Mouse (Mus musculus) MEL (cell line): ENCODE results near the gene Zfand3. TPM values are rescaled to one million over a fixed set of nuclear protein-coding genes. Genes with fewer than 3 reads are reported as not detected.

ENCODE experiments used
- DNase-seq: peaks from one replicate; pipeline ENCODE4 v3.0.0; 2011; ENCODE audit warnings: low read depth, low spot score
- H3K27ac ChIP-seq: 2 replicates; pipeline ENCODE4 v1.5.1; 2012; ENCODE audit warnings: low read depth, mild to moderate bottlenecking, control low read depth, low read length, moderate library complexity; ENCODE audit not compliant: control insufficient read depth
- H3K27me3 ChIP-seq, 2 experiments: fragments of 150-350 bp in 1 of 2; sonication (generic) in 1 of 2; 2 replicates each; pipeline ENCODE4 v1.6.1; 2012; ENCODE audit warnings: low read length in 2 of 2, mild to moderate bottlenecking in 2 of 2, improper control_type of control experiment in 1 of 2, moderate library complexity in 1 of 2; ENCODE audit not compliant: insufficient read depth in 2 of 2, control insufficient read depth in 1 of 2
- H3K36me3 ChIP-seq, 2 experiments: 2 replicates each; pipeline ENCODE4 v1.6.1; 2012 to 2014; ENCODE audit warnings: low read length in 2 of 2, improper control_type of control experiment in 1 of 2, inconsistent platforms in 1 of 2, mild to moderate bottlenecking in 1 of 2; ENCODE audit not compliant: insufficient read depth in 2 of 2, control insufficient read depth in 1 of 2
- H3K4me1 ChIP-seq, 2 experiments: fragments of 150-350 bp in 1 of 2; sonication (generic) in 1 of 2; 2 replicates each; pipeline ENCODE4 v1.6.1; 2012; ENCODE audit warnings: low read length in 2 of 2, improper control_type of control experiment in 1 of 2, mild to moderate bottlenecking in 1 of 2; ENCODE audit not compliant: insufficient read depth in 2 of 2, control insufficient read depth in 1 of 2
- H3K4me3 ChIP-seq, 2 experiments: fragments of 150-350 bp in 1 of 2; sonication (generic) in 1 of 2; 2 replicates each; pipeline ENCODE4 v1.5.1; 2012; ENCODE audit warnings: low read depth in 2 of 2, low read length in 2 of 2, mild to moderate bottlenecking in 2 of 2, moderate library complexity in 2 of 2, control low read depth in 1 of 2, improper control_type of control experiment in 1 of 2; ENCODE audit not compliant: control insufficient read depth in 1 of 2, insufficient read depth in 1 of 2
- H3K79me2 ChIP-seq: 2 replicates; pipeline ENCODE4 v1.6.1; 2012; ENCODE audit warnings: mild to moderate bottlenecking, low read length, moderate library complexity; ENCODE audit not compliant: control insufficient read depth, poor library complexity, insufficient read depth
- H3K9ac ChIP-seq: 2 replicates; pipeline ENCODE4 v1.6.1; 2012; ENCODE audit warnings: low read depth, mild to moderate bottlenecking, control low read depth, low read length, moderate library complexity; ENCODE audit not compliant: control insufficient read depth, poor library complexity, severe bottlenecking
- H3K9me3 ChIP-seq: fragments of 150-350 bp; sonication (generic); replicated peaks from 2 replicates; pipeline ENCODE4 v1.6.1; 2012; ENCODE audit warnings: mild to moderate bottlenecking, low read length, improper control_type of control experiment, moderate library complexity; ENCODE audit not compliant: insufficient read depth
- CHD1 ChIP-seq: IDR thresholded peaks from 2 replicates; pipeline ENCODE4 v1.6.1; 2012; ENCODE audit warnings: low read depth, mild to moderate bottlenecking, inconsistent platforms, low read length, improper control_type of control experiment
- CTCF ChIP-seq, 3 experiments: IDR thresholded peaks in 2 of 3; conservative IDR thresholded peaks in 1 of 3; 2 replicates each; pipeline ENCODE4 v1.5.1; 2011 to 2012; ENCODE audit warnings: low read length in 3 of 3, low read depth in 2 of 3, mild to moderate bottlenecking in 2 of 3, improper control_type of control experiment in 1 of 3, inconsistent platforms in 1 of 3, mixed read lengths in 1 of 3, moderate library complexity in 1 of 3; ENCODE audit not compliant: control insufficient read depth in 1 of 3, insufficient read depth in 1 of 3, poor library complexity in 1 of 3, severe bottlenecking in 1 of 3
- EP300 ChIP-seq, 2 experiments: IDR thresholded peaks; 2 replicates each; pipeline ENCODE4 v1.6.1; 2011; ENCODE audit warnings: improper control_type of control experiment in 2 of 2, low read length in 2 of 2, low read depth in 1 of 2, mild to moderate bottlenecking in 1 of 2
- ETS1 ChIP-seq: IDR thresholded peaks from 2 replicates; pipeline ENCODE4 v1.6.1; 2012; ENCODE audit warnings: low read depth, mild to moderate bottlenecking, inconsistent platforms, low read length, improper control_type of control experiment, moderate library complexity
- GABPA ChIP-seq: IDR thresholded peaks from 2 replicates; pipeline ENCODE4 v1.6.1; 2012; ENCODE audit warnings: low read depth, mild to moderate bottlenecking, inconsistent platforms, low read length, improper control_type of control experiment, moderate library complexity
- GATA1 ChIP-seq: IDR thresholded peaks from 2 replicates; pipeline ENCODE4 v1.6.1; 2011; ENCODE audit warnings: low read depth, low read length, improper control_type of control experiment
- HCFC1 ChIP-seq: IDR thresholded peaks from 2 replicates; pipeline ENCODE4 v1.6.1; 2012; ENCODE audit warnings: low read depth, mild to moderate bottlenecking, inconsistent platforms, low read length, improper control_type of control experiment, moderate library complexity
- JUND ChIP-seq: IDR thresholded peaks from 2 replicates; pipeline ENCODE4 v1.6.1; 2011; ENCODE audit warnings: low read depth, mild to moderate bottlenecking, improper control_type of control experiment, low read length
- KAT2A ChIP-seq: conservative IDR thresholded peaks from 2 replicates; pipeline ENCODE4 v1.6.1; 2012; ENCODE audit warnings: low read depth, low read length, improper control_type of control experiment, inconsistent platforms
- MAX ChIP-seq: IDR thresholded peaks from 2 replicates; pipeline ENCODE4 v1.6.1; 2011; ENCODE audit warnings: low read length, improper control_type of control experiment
- MAZ ChIP-seq: IDR thresholded peaks from 2 replicates; pipeline ENCODE4 v1.6.1; 2012; ENCODE audit warnings: low read depth, mild to moderate bottlenecking, inconsistent platforms, low read length, improper control_type of control experiment
- MEF2A ChIP-seq: IDR thresholded peaks from 2 replicates; pipeline ENCODE4 v1.6.1; 2014; ENCODE audit warnings: low read depth, mild to moderate bottlenecking, inconsistent platforms, low read length, improper control_type of control experiment; ENCODE audit not compliant: poor library complexity, insufficient replicate concordance, severe bottlenecking; ENCODE audit errors: extremely low read depth
- NRF1 ChIP-seq: IDR thresholded peaks from 2 replicates; pipeline ENCODE4 v1.6.1; 2014; ENCODE audit warnings: low read depth, mild to moderate bottlenecking, inconsistent platforms, low read length, improper control_type of control experiment, moderate library complexity; ENCODE audit not compliant: poor library complexity, insufficient read depth, severe bottlenecking
- POLR2AphosphoS2 ChIP-seq: IDR thresholded peaks from 2 replicates; pipeline ENCODE4 v1.6.1; 2011; ENCODE audit warnings: low read length, improper control_type of control experiment
- POLR2AphosphoS5 ChIP-seq: IDR thresholded peaks from 2 replicates; pipeline ENCODE4 v1.6.1; 2012; ENCODE audit warnings: low read depth, borderline replicate concordance, mild to moderate bottlenecking, inconsistent platforms, low read length, moderate library complexity, mixed read lengths
- RCOR1 ChIP-seq: IDR thresholded peaks from 2 replicates; pipeline ENCODE4 v1.6.1; 2012; ENCODE audit warnings: low read depth, mild to moderate bottlenecking, inconsistent platforms, low read length, improper control_type of control experiment
- SIN3A ChIP-seq: IDR thresholded peaks from 2 replicates; pipeline ENCODE4 v1.6.1; 2012; ENCODE audit warnings: low read length, improper control_type of control experiment, inconsistent platforms
- TAL1 ChIP-seq: IDR thresholded peaks from 2 replicates; pipeline ENCODE4 v1.6.1; 2012; ENCODE audit warnings: mild to moderate bottlenecking, inconsistent platforms, low read length, moderate library complexity, mixed read lengths
- TCF12 ChIP-seq: IDR thresholded peaks from 2 replicates; pipeline ENCODE4 v1.6.1; 2014; ENCODE audit warnings: low read depth, mild to moderate bottlenecking, inconsistent platforms, low read length, improper control_type of control experiment, moderate library complexity
- USF1 ChIP-seq: IDR thresholded peaks from 2 replicates; pipeline ENCODE4 v1.6.1; 2014; ENCODE audit warnings: low read depth, mild to moderate bottlenecking, inconsistent platforms, low read length, improper control_type of control experiment, moderate library complexity
- USF2 ChIP-seq, 2 experiments: IDR thresholded peaks; 2 replicates each; pipeline ENCODE4 v1.6.1; 2011 to 2012; ENCODE audit warnings: improper control_type of control experiment in 2 of 2, low read length in 2 of 2, borderline replicate concordance in 1 of 2, inconsistent platforms in 1 of 2, low read depth in 1 of 2, mild to moderate bottlenecking in 1 of 2; ENCODE audit not compliant: insufficient read depth in 1 of 2
- ZKSCAN1 ChIP-seq: IDR thresholded peaks from 2 replicates; pipeline ENCODE4 v1.6.1; 2012; ENCODE audit warnings: low read depth, mild to moderate bottlenecking, inconsistent platforms, low read length, improper control_type of control experiment, moderate library complexity
- ZMIZ1 ChIP-seq: IDR thresholded peaks from 2 replicates; pipeline ENCODE4 v1.6.1; 2012; ENCODE audit warnings: low read depth, mild to moderate bottlenecking, inconsistent platforms, low read length, improper control_type of control experiment, moderate library complexity
- ZNF384 ChIP-seq: IDR thresholded peaks from 2 replicates; pipeline ENCODE4 v1.6.1; 2012; ENCODE audit warnings: low read depth, mild to moderate bottlenecking, inconsistent platforms, low read length, improper control_type of control experiment
- polyA plus RNA-seq, 2 experiments: library from polyadenylated mRNA; stranded (reverse) in 1 of 2; unstranded in 1 of 2; fragments of >175 nt in 1 of 2; fragments of >200 nt in 1 of 2; gene quantifications; 2 replicates each; pipeline versions ENCODE4 v1.2.1 to v1.2.4; 2012; ENCODE audit warnings: low replicate concordance in 2 of 2, low read depth in 1 of 2; ENCODE audit not compliant: insufficient read length in 2 of 2, insufficient read depth in 1 of 2, missing spikeins in 1 of 2
- total RNA-seq: library from RNA; depleted of rRNA; stranded (reverse); fragments of 300-350 nt; gene quantifications from 2 replicates; pipeline ENCODE4 v1.2.3, GENCODE M21; 2012

The Zfand3 gene
- total and polyA plus RNA-seq, 3 experiments: 28.3 to 48.8 TPM; not detected in 1

- Histone ChIP-seq H3K36me3 (peaks cover 0 to 1% of the 10 kb centered on the region in 2 experiments; a peak in 1 of 4 replicates), H3K79me2 (no peaks in the 10 kb centered on the region), H3K27ac (no peak overlapping the region), H3K9ac (no peak overlapping the region), H3K4me1 (no peaks in the 10 kb centered on the region), H3K4me3 (no peak overlapping the region), H3K27me3 (no peaks in the 10 kb centered on the region), H3K9me3 (no peaks in the 10 kb centered on the region)
- DNase-seq: no peak
- TF ChIP-seq MAZ (no peak), MEF2A (no peak), USF1 (no peak), RCOR1 (no peak), JUND (no peak), POLR2AphosphoS5 (no peak), CHD1 (no peak), ZNF384 (no peak), HCFC1 (no peak), KAT2A (no peak), NRF1 (no peak), USF2 (IDR thresholded peaks at IDR 0.05; ENCODE audit: borderline replicate concordance in 1 of 2, insufficient read depth in 1 of 2, low read depth in 1 of 2, low read length in 2 of 2) (no peak), POLR2AphosphoS2 (no peak), CTCF (IDR thresholded peaks at IDR 0.05 in 2 of 3, conservative IDR thresholded peaks at IDR 0.05 in 1 of 3; ENCODE audit: control insufficient read depth in 1 of 3, insufficient read depth in 1 of 3, low read depth in 2 of 3, low read length in 3 of 3, poor library complexity in 1 of 3, severe bottlenecking in 1 of 3) (no peak), GABPA (no peak), TAL1 (no peak), ZMIZ1 (no peak), EP300 (IDR thresholded peaks at IDR 0.05; ENCODE audit: low read depth in 1 of 2, low read length in 2 of 2) (no peak)
Measured at GRCm38 (mm10) chr17:30193615-30194014, 189.1 kb downstream of the Zfand3 start.

GRCm38 (mm10) chr17:30194091-30194490 lies 189.6 kb downstream of the Zfand3 start:
- no peak overlapping the region for H3K9ac ChIP-seq
- no peak overlapping the region for H3K27ac ChIP-seq
- no peaks in the 10 kb centered on the region for H3K27me3 ChIP-seq
- no peaks in the 10 kb centered on the region for H3K79me2 ChIP-seq
- no peaks in the 10 kb centered on the region for H3K9me3 ChIP-seq
- no peak for TF ChIP-seq POLR2AphosphoS5
- TF ChIP-seq MEF2A: no peak
- no peak for TF ChIP-seq ZKSCAN1
- TF ChIP-seq USF1: no peak
- TF ChIP-seq ETS1: no peak
- no peak for TF ChIP-seq CHD1
- TF ChIP-seq EP300 (IDR thresholded peaks at IDR 0.05; ENCODE audit: low read depth in 1 of 2, low read length in 2 of 2): no peak
- no peak for TF ChIP-seq TCF12
- no peak for TF ChIP-seq GABPA
- TF ChIP-seq GATA1: no peak
- no peak for TF ChIP-seq MAX
- TF ChIP-seq SIN3A: no peak
- H3K36me3 ChIP-seq: peaks cover 0 to 1% of the 10 kb centered on the region in 2 experiments; a peak in 1 of 4 replicates
- DNase-seq: no peak
- H3K4me3 ChIP-seq: no peak overlapping the region
- H3K4me1 ChIP-seq: no peaks in the 10 kb centered on the region
